Mouse (Mus musculus) kidney, embryonic 15.5 days (tissue): ENCODE measurements at regions not wholly inside any gene's neighbourhood (a gene's known extent, or its start where the extent isn't known, plus 50 kb on each side); places are given as distances from the start of the nearest gene placed in this dataset.
A peak's percentile ranks its signal among the peaks of the same experiment; 100 is the strongest.

ENCODE experiments used
- ATAC-seq: fragments of 200-750 bp; cut with Nextera tagmentation; replicated peaks from 2 replicates; pipeline ENCODE4 v1.8.0; 2017; ENCODE audit warnings: moderate TSS enrichment; ENCODE audit not compliant: low FRiP score
- H3K27ac ChIP-seq: fragments of 300-500 bp; sonication (generic); 2 replicates; pipeline ENCODE4 v1.5.1; 2015; ENCODE audit warnings: mild to moderate bottlenecking, inconsistent platforms
- H3K27me3 ChIP-seq: fragments of 300-500 bp; sonication (generic); 2 replicates; pipeline ENCODE4 v1.6.1; 2015; ENCODE audit warnings: inconsistent platforms
- H3K36me3 ChIP-seq: fragments of 300-500 bp; sonication (generic); 2 replicates; pipeline ENCODE4 v1.6.1; 2015; ENCODE audit warnings: inconsistent platforms
- H3K4me1 ChIP-seq: fragments of 300-500 bp; sonication (generic); 2 replicates; pipeline ENCODE4 v1.6.1; 2015; ENCODE audit warnings: inconsistent platforms
- H3K4me2 ChIP-seq: fragments of 300-500 bp; sonication (generic); 2 replicates; pipeline ENCODE4 v1.6.1; 2015; ENCODE audit warnings: moderate library complexity, mild to moderate bottlenecking, inconsistent platforms
- H3K4me3 ChIP-seq: fragments of 300-500 bp; sonication (generic); replicated peaks from 2 replicates; pipeline ENCODE4 v1.5.1; 2015; ENCODE audit warnings: mild to moderate bottlenecking, inconsistent platforms
- H3K9ac ChIP-seq: fragments of 300-500 bp; sonication (generic); 2 replicates; pipeline ENCODE4 v1.6.1; 2015; ENCODE audit warnings: mild to moderate bottlenecking, inconsistent platforms
- H3K9me3 ChIP-seq: fragments of 300-500 bp; sonication (generic); replicated peaks from 2 replicates; pipeline ENCODE4 v1.6.1; 2016; ENCODE audit warnings: inconsistent platforms
- WGBS: fragments of 180-500 bp; shearing (Covaris S2); methylation state at CpG from one replicate; pipeline ENCODE4 v1.1.7; 2015; ENCODE audit warnings: mixed read lengths; 5-methylcytosine and 5-hydroxymethylcytosine counted together

- Histone ChIP-seq H3K36me3 (no peaks in the 10 kb centered on the region), H3K9me3 (no peaks in the 10 kb centered on the region), H3K4me1 (no peaks in the 10 kb centered on the region), H3K4me3 (no peak overlapping the region), H3K27ac (no peak overlapping the region), H3K9ac (no peak overlapping the region), H3K27me3 (no peaks in the 10 kb centered on the region), H3K4me2 (no peak overlapping the region)
- no peak for ATAC-seq
Observed at GRCm38 (mm10) chr8:8092551-8092950, 568.5 kb downstream of the Efnb2 start.

- 74% methylated on average over 2 of the region's 2 CpGs for WGBS
- no peak overlapping the region for H3K4me3 ChIP-seq
- no peak overlapping the region for H3K27ac ChIP-seq
- no peaks in the 10 kb centered on the region for H3K36me3 ChIP-seq
- H3K4me2 ChIP-seq: no peak overlapping the region
- H3K9ac ChIP-seq: no peak overlapping the region
- no peaks in the 10 kb centered on the region for H3K9me3 ChIP-seq
- ATAC-seq: no peak
- no peaks in the 10 kb centered on the region for H3K27me3 ChIP-seq
- H3K4me1 ChIP-seq: no peaks in the 10 kb centered on the region
Observed at GRCm38 (mm10) chr8:8084652-8085051, 576.4 kb downstream of the Efnb2 start.

GRCm38 (mm10) chr8:8064074-8064473 is 597.0 kb downstream of the Efnb2 start:
- Histone ChIP-seq H3K36me3 (no peaks in the 10 kb centered on the region), H3K4me3 (no peak overlapping the region), H3K4me2 (no peak overlapping the region), H3K27me3 (no peaks in the 10 kb centered on the region), H3K27ac (no peak overlapping the region), H3K9ac (no peak overlapping the region), H3K9me3 (no peaks in the 10 kb centered on the region), H3K4me1 (no peaks in the 10 kb centered on the region)
- 94% methylated on average over 2 of the region's 2 CpGs for WGBS
- ATAC-seq: no peak

- H3K27ac ChIP-seq: no peak overlapping the region
- H3K27me3 ChIP-seq: no peaks in the 10 kb centered on the region
- ATAC-seq: no peak
- no peaks in the 10 kb centered on the region for H3K9me3 ChIP-seq
- no peak overlapping the region for H3K4me3 ChIP-seq
- no peak overlapping the region for H3K4me2 ChIP-seq
- H3K9ac ChIP-seq: no peak overlapping the region
- no peaks in the 10 kb centered on the region for H3K36me3 ChIP-seq
- WGBS: 63% methylated on average over 4 of the region's 4 CpGs
- no peaks in the 10 kb centered on the region for H3K4me1 ChIP-seq
Observed at GRCm38 (mm10) chr8:8054224-8054916, 606.7 kb downstream of the Efnb2 start.

- no peaks in the 10 kb centered on the region for H3K36me3 ChIP-seq
- no peaks in the 10 kb centered on the region for H3K27me3 ChIP-seq
- H3K27ac ChIP-seq: 0 out of 2 replicates have a peak overlapping the region, but pooled peaks have one; percentile 46
- no peaks in the 10 kb centered on the region for H3K4me1 ChIP-seq
- WGBS: 35% methylated on average over 3 of the region's 3 CpGs
- H3K4me2 ChIP-seq: no peak overlapping the region
- ATAC-seq: no peak
- no peaks in the 10 kb centered on the region for H3K9me3 ChIP-seq
- no peak overlapping the region for H3K9ac ChIP-seq
- no peak overlapping the region for H3K4me3 ChIP-seq
Observed at GRCm38 (mm10) chr8:8051186-8051585, 609.9 kb downstream of the Efnb2 start.

- Histone ChIP-seq H3K9ac (no peak overlapping the region), H3K36me3 (no peaks in the 10 kb centered on the region), H3K27me3 (no peaks in the 10 kb centered on the region), H3K4me2 (no peak overlapping the region), H3K27ac (0 out of 2 replicates have a peak overlapping the region, but pooled peaks have one; percentile 46), H3K4me3 (no peak overlapping the region), H3K4me1 (no peaks in the 10 kb centered on the region), H3K9me3 (no peaks in the 10 kb centered on the region)
- no peak for ATAC-seq
- 65% methylated on average over 3 of the region's 3 CpGs for WGBS
Observed at GRCm38 (mm10) chr8:8050778-8051177, 610.3 kb downstream of the Efnb2 start.

GRCm38 (mm10) chr8:8044926-8045325 is 616.1 kb downstream of the Efnb2 start:
- no peak overlapping the region for H3K27ac ChIP-seq
- ATAC-seq: no peak
- no peaks in the 10 kb centered on the region for H3K4me1 ChIP-seq
- 60% methylated on average over 1 of the region's 1 CpGs for WGBS
- H3K36me3 ChIP-seq: no peaks in the 10 kb centered on the region
- no peaks in the 10 kb centered on the region for H3K27me3 ChIP-seq
- no peak overlapping the region for H3K4me3 ChIP-seq
- no peak overlapping the region for H3K4me2 ChIP-seq
- H3K9ac ChIP-seq: no peak overlapping the region
- H3K9me3 ChIP-seq: no peaks in the 10 kb centered on the region

GRCm38 (mm10) chr8:8044296-8044695 is 616.7 kb downstream of the Efnb2 start:
- no peak overlapping the region for H3K27ac ChIP-seq
- H3K9me3 ChIP-seq: no peaks in the 10 kb centered on the region
- no peak overlapping the region for H3K9ac ChIP-seq
- no peaks in the 10 kb centered on the region for H3K27me3 ChIP-seq
- no peaks in the 10 kb centered on the region for H3K4me1 ChIP-seq
- no peak overlapping the region for H3K4me2 ChIP-seq
- ATAC-seq: no peak
- no peak overlapping the region for H3K4me3 ChIP-seq
- no peaks in the 10 kb centered on the region for H3K36me3 ChIP-seq
- WGBS: 67% methylated on average over 2 of the region's 2 CpGs

GRCm38 (mm10) chr8:8037929-8038328 is 623.1 kb downstream of the Efnb2 start:
- Histone ChIP-seq H3K4me2 (no peak overlapping the region), H3K4me3 (no peak overlapping the region), H3K27ac (no peak overlapping the region), H3K9ac (no peak overlapping the region), H3K36me3 (no peaks in the 10 kb centered on the region), H3K27me3 (no peaks in the 10 kb centered on the region), H3K9me3 (no peaks in the 10 kb centered on the region), H3K4me1 (no peaks in the 10 kb centered on the region)
- 59% methylated on average over 1 of the region's 1 CpGs for WGBS
- ATAC-seq: no peak

GRCm38 (mm10) chr8:8011151-8011550 is 649.9 kb downstream of the Efnb2 start:
- no peak for ATAC-seq
- Histone ChIP-seq H3K4me3 (no peak overlapping the region), H3K27me3 (no peaks in the 10 kb centered on the region), H3K36me3 (no peaks in the 10 kb centered on the region), H3K4me2 (no peak overlapping the region), H3K9me3 (no peaks in the 10 kb centered on the region), H3K9ac (no peak overlapping the region), H3K4me1 (no peaks in the 10 kb centered on the region), H3K27ac (no peak overlapping the region)
- 73% methylated on average over 4 of the region's 4 CpGs for WGBS

- H3K27ac ChIP-seq: no peak overlapping the region
- H3K4me1 ChIP-seq: no peaks in the 10 kb centered on the region
- ATAC-seq: no peak
- H3K36me3 ChIP-seq: no peaks in the 10 kb centered on the region
- H3K4me3 ChIP-seq: no peak overlapping the region
- WGBS: 58% methylated on average over 2 of the region's 2 CpGs
- no peak overlapping the region for H3K4me2 ChIP-seq
- no peaks in the 10 kb centered on the region for H3K27me3 ChIP-seq
- no peaks in the 10 kb centered on the region for H3K9me3 ChIP-seq
- no peak overlapping the region for H3K9ac ChIP-seq
Observed at GRCm38 (mm10) chr8:7994905-7995304, 666.1 kb downstream of the Efnb2 start.

- no peak overlapping the region for H3K4me2 ChIP-seq
- no peak overlapping the region for H3K4me3 ChIP-seq
- no peaks in the 10 kb centered on the region for H3K27me3 ChIP-seq
- no peak overlapping the region for H3K9ac ChIP-seq
- no peaks in the 10 kb centered on the region for H3K9me3 ChIP-seq
- WGBS: 92% methylated on average over 3 of the region's 3 CpGs
- H3K36me3 ChIP-seq: no peaks in the 10 kb centered on the region
- no peaks in the 10 kb centered on the region for H3K4me1 ChIP-seq
- no peak for ATAC-seq
- no peak overlapping the region for H3K27ac ChIP-seq
Observed at GRCm38 (mm10) chr8:7988820-7989219, 672.2 kb downstream of the Efnb2 start.

GRCm38 (mm10) chr8:7977020-7977419 is 684.0 kb downstream of the Efnb2 start:
- no peaks in the 10 kb centered on the region for H3K9me3 ChIP-seq
- no peak overlapping the region for H3K4me3 ChIP-seq
- no peaks in the 10 kb centered on the region for H3K27me3 ChIP-seq
- H3K27ac ChIP-seq: no peak overlapping the region
- H3K4me1 ChIP-seq: no peaks in the 10 kb centered on the region
- H3K36me3 ChIP-seq: no peaks in the 10 kb centered on the region
- no peak overlapping the region for H3K4me2 ChIP-seq
- H3K9ac ChIP-seq: no peak overlapping the region
- no peak for ATAC-seq
- WGBS: 57% methylated on average over 6 of the region's 6 CpGs
